Mouse (Mus musculus): ENCODE results near the gene Chic1.

Chic1 gene

GRCm38 (mm10) chrX:103356287-103356686 lies at the start of gene Chic1:
Gene Chic1 (plus strand): TSS chrX:103356476.
- DNase-seq = peak; percentile 86

GRCm38 (mm10) chrX:103308262-103308661 lies 48.0 kb upstream of the Chic1 start:
- DNase-seq = no peak

GRCm38 (mm10) chrX:103311723-103312122 lies 44.6 kb upstream of the Chic1 start:
- no peak for DNase-seq

DNA sequence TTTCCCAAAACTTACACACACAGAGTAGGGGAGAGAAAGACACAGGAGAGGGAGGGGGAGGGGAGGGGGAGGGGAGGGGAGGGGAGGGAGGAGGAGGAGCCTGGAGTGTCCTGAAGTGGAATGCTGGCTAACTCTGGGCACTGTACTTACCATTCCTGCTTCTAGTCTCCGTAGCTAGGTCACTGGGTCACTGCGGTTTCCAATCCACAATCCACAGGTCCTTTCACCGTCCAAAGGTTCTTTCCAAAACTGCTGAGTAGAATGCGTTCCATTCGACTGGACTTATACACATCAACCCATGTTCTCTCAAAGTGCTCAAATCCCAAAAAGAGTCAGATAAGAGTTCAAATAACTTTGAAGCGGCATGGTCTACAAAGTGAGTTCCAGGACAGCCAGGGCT lies 42.1 kb upstream of the Chic1 start:
- DNase-seq = peak; percentile 12

GRCm38 (mm10) chrX:103321146-103321545 lies 35.1 kb upstream of the Chic1 start, which contains the start of gene Cdx4:
Gene Cdx4 (plus strand): TSS chrX:103321398.
- DNase-seq = no peak

DNA sequence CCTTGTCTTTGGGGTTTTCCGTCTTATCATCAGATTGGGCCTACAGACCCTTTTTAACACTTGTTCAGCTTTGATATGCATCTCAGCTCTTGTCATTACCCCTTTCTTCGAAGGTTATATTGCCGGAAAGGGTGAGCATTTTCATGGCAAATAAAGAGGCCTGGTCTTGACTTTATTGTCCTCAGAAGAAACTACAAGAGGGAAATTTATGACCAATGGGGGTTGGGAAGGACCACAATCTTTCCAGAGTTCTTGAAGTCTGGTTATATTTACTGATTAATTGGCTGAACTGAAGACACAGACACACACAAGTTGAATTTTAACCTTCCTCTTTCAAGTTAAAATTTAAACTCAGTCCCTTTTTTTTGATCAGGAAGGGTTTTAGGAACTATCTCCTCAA lies 30.4 kb upstream of the Chic1 start:
- DNase-seq = no peak

DNA sequence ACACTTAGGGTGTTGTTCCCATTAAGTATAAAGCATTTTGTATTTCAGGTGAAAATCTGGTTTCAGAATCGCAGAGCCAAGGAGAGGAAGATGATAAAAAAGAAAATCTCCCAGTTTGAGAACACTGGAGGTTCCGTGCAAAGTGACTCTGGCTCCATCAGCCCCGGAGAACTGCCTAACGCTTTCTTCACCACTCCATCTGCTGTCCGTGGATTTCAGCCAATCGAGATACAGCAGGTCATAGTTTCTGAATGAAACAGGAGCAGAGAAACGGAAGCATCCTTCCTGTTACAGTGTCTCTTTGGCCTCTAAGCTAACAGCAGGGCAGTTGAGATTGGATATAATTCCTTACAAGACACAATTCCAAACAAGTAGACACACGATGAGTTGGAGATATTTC lies 26.9 kb upstream of the Chic1 start:
- no peak for DNase-seq

GRCm38 (mm10) chrX:103331125-103331858 lies 25.0 kb upstream of the Chic1 start:
- no peak for DNase-seq

DNA sequence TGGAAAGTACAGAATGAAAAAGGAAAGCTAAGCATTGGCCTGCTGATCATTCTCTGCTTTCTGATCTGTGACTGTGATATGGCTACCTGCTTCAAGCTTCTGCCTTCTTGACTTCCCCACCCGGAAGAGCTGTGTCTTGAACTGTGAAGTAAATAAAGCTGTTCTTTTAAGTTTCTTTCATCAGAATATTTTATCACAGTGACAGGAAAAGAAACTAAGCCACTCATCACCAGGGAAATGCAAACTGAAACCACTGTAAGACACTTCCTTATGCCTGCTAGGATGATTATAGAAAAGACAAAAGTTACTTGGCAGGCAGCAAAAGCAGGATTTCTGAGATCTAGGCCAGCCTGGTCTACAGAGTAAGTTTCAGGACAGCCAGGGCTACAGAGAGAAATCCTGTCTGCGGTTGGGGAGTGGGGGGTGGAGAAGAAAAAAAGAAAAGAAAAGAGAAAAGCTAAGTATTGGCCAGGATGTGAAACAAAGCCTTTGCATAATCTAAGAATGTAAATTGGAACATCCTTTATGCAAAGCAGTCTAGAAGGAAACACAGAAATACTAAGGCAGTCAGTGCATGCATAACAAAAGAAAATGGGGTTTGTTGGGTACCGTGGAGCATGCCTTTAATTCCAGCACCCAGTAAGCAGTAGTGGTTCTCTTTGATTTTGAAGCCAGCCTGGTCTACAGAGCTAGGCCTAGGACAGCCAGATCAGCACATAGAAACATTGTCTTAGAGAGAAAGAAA lies 14.7 kb upstream of the Chic1 start:
- DNase-seq = no peak

- DNase-seq = no peak
Observed at GRCm38 (mm10) chrX:103355784-103356183, 492 bp upstream of the Chic1 start.

- DNase-seq = peak; percentile 1
Observed at GRCm38 (mm10) chrX:103356761-103357236, 523 bp downstream of the Chic1 start.

DNA sequence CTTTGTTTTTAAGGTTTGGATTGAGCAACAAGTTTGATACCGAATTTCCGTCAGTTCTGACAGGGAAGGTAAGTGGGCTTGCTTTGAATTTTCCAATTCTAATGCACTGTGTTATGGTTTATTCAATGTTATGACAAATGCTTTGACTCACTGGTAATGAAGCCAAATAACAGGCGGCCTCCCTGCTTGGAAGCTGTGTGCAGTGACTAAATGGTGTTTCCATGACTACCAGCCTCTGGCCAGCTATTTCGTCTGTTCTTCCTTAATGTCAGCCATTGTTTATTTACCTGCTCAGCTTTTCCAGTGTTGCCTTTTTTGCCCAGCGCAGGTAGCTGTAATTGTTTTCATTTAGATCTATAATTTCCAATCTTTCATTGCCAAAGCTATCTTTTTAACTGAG lies 9.9 kb downstream of the Chic1 start:
- no peak for DNase-seq

DNA sequence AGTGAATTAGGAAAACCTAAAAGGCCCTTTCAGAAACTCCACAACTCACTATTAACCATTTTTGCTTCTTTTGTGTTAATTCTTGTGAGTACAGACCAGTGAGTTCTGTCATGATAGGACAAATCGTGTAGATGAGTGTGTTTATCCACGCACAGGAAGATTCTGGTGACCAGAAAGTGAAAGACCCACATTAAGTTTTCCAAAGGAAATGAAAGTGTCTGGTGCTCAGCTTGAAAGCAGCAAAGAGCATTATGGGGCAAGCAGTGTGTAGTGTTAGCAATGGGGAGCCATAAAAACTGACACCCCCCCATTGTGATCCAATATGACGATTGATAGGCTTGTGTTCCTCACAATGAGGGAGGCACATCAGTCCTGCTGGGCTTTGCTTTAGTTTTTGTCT lies 12.4 kb downstream of the Chic1 start:
- DNase-seq = no peak

- peak; percentile 17 for DNase-seq
Observed at GRCm38 (mm10) chrX:103371221-103371620, 14.9 kb downstream of the Chic1 start.

GRCm38 (mm10) chrX:103371627-103372026 lies 15.4 kb downstream of the Chic1 start:
- DNase-seq = peak; percentile 6

GRCm38 (mm10) chrX:103374250-103374649 lies 18.0 kb downstream of the Chic1 start:
- peak; percentile 3 for DNase-seq

- DNase-seq = no peak
Observed at GRCm38 (mm10) chrX:103384528-103384927, 28.3 kb downstream of the Chic1 start.

DNA sequence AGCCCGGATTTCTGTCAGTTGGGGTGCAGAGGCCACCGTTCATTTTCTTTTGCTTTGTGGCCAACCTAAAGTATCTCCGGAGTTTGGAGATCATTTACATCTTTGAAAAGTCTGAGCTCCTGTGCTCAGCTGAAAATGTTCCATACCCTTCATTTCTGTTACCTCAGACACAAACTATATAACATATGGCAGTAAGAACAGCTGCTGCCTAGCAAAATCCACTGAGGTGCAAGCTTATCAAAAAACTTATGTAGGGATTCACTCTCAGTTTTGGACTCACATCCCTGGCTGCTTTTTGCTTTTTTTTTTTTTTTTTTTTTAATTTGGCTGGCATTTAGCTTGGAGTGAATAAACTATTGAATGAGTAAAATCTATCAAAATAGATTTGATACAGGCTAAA lies 31.9 kb downstream of the Chic1 start:
- DNase-seq = no peak

DNA sequence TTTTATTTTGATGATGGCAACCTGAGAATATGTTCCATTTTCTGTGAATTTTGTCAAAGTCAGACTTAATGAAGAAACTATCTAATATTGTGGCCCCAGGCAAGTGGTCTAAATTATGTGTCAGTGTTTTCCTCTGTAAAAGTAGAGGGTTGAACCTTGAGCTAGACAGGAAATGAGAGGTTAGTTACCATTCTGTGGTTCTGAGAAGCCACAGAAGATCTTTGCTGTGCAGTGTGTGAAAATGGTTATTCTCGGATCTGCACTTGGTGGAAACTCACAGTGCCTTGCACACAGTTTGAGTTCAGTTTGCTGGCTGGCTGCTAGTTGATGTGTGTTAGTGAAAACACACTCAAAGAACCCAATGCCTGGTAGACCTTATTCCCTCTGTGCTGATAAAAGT lies 37.6 kb downstream of the Chic1 start:
- no peak for DNase-seq

DNA sequence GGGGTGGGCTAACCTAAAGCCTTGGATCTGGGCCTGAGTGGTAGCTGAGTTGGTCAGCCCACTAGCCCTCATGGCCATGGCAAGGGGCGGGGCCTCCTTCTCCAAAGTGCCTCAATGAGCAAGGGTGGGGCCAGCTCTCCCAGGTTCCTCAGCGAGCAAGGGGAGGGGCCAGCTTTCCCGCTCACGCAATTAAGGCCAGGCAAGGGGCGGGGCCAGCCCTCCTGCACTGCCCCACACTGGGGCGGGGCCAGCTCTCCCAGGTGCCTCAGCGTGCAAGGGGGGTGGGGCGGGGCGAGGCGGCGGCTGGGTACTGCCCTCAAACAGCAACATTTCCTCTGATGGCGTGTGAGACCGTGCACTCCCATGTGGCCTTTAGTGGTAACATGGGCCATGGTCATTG lies 48.7 kb downstream of the Chic1 start:
- peak; percentile 1 for DNase-seq

DNA sequence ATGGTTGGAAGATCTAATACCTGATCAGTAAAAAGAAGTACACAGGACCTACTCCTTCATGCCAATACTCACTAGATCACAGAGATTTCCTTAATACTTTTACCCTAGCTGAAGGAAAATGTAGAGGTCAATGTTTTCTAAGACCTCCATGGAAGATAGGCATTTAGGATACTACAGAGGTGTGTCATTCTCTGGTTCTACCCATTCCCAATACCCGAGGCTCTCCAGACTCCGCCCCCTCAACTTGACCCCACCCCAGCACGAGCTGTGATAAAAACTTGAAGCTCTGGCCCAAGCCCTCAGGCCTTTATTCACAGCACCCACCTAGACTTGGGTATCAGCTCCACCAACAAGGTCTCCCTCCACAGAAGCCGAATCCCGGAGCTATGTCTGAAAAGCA lies 57.9 kb downstream of the Chic1 start, which contains the start of gene Tsx:
Gene Tsx, plus strand, starts transcription at position 301 of the 400 bp plus-strand sequence.
- no peak for DNase-seq

DNA sequence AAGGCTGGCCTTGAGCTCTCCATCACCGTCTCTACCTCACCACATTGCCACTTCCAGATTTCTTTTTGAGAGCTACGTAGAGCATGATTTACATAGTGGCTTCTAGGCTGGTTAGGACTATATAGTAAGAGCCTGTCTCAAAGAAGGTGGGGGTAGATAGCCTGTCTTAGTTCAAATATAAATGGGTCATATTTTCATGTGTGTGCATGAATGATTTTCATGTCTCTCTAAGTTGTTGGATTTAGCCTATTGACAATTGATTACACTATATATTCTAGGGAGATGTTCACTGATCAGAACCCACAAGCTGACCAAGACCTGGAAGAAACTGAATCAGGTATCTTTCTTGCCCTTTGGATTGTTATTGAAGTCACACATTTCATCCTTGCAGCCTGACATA lies 65.4 kb downstream of the Chic1 start, which contains the start of gene Gm26992:
Gene Gm26992, plus strand, starts transcription at position 301 of the 400 bp plus-strand sequence.
- no peak for DNase-seq

- no peak for DNase-seq
Observed at GRCm38 (mm10) chrX:103427677-103428076, 71.4 kb downstream of the Chic1 start.

- DNase-seq = no peak
Observed at GRCm38 (mm10) chrX:103432293-103432692, 76.0 kb downstream of the Chic1 start.

Data from kidney, postnatal 14 days (tissue).